Mouse (Mus musculus) small intestine, adult 2 months (tissue): ENCODE measurements at regions not wholly inside any gene's neighbourhood (a gene's known extent, or its start where the extent isn't known, plus 50 kb on each side); places are given as distances from the start of the nearest gene placed in this dataset.

Experiments
- CTCF ChIP-seq: fragments of 200-500 bp; IDR thresholded peaks from 2 replicates; pipeline ENCODE4 v1.5.1; 2012; ENCODE audit warnings: low read depth, mild to moderate bottlenecking, control low read depth, inconsistent platforms, low read length, moderate library complexity, mixed read lengths; ENCODE audit not compliant: insufficient replicate concordance, insufficient read length; ENCODE audit errors: extremely low read depth
- POLR2A ChIP-seq: fragments of 200-500 bp; IDR thresholded peaks from 2 replicates; pipeline ENCODE4 v1.6.1; 2012; ENCODE audit warnings: low read depth, mild to moderate bottlenecking, control low read depth, inconsistent platforms, low read length, moderate library complexity

- TF ChIP-seq CTCF (no peak), POLR2A (no peak)
Measured at GRCm38 (mm10) chr3:52517808-52518207, 249.7 kb downstream of the Foxo1 start.
